Mouse (Mus musculus): Measurements from ENCODE around the gene Adgrg6.
A peak's percentile ranks its signal among the peaks of the same experiment; 100 is the strongest.

The Adgrg6 gene

DNA sequence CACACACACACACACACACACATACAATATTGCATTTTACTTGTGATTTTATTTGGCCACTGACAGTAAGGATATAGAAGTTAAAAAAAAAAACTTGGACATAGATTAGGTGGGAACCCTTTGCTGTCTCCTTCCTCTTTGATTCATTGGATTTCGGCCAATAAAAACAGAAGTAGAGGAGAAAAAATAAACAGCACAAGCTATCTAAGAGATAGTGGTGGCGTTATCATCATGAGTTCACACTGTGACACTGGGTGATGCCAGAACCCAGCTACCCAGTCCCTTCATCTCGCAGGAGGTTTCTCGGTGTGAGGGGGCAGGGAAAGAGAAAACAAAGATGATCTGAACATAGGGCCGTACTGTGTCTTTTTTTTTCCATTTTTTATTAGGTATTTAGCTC is 62.2 kb downstream of the Adgrg6 start:
- no peak for DNase-seq

DNA sequence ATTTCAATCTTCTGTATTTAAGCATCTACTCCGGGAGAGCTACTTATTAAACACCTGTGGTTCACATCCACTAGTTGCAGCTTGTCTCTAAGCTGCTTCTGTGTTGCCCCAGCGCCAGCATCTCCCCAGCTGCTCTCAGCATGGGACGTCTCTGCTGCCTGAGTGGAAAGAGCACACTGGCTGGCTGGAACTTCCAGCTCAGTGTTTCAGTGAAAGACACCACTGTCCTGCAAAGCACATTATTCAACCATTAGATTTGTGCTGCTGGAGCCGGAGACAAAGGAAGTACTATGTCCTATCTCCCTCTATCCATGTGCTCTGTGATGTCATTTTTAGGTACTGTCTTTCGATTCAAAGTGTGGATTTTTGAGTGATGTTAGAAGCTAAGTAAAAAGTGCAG is 63.0 kb downstream of the Adgrg6 start:
- DNase-seq: peak; percentile 27 to 63

DNA sequence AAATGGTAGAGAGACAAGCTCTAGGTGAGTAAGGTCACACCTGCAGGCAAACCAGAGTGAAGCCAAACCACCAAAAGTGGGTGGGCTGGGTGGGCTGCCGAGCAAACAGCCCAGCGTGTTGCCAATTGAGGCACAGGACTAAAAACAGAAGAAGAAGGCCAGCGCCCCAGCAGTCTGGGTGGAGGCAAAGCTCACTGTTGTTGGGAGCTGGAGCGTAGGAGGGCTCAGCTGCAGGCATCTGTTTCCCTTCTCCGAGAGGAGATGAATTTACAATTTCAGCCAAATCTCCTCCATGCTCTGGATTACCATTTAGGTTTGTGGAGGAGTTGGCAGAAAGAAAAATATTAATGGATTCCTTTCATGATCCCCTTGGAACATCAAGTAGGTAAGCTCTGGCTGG is 64.5 kb downstream of the Adgrg6 start:
- DNase-seq: peak in 1 of 2 experiments; percentile 3

GRCm38 (mm10) chr10:14476393-14476792 is 69.1 kb downstream of the Adgrg6 start:
- no peak for DNase-seq

DNA sequence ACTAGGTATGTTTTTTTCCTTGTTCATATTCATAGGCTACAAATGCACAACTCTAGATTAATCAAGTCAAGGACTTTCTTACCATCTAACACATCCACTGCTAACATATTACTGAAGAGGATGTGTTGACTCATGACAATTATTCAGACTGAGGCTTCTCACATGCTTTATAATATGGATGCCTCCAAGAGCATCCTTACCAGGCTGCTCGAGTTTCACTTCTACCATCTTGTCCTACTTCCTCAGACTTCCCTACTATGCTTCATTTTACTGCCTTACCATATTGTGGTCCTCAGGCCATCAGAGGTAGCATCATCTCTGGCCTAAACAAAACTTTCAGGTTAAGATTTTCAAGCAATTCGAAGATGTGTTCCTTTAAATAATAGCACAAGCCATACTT is 69.8 kb downstream of the Adgrg6 start:
- no peak for DNase-seq

GRCm38 (mm10) chr10:14474541-14475305 is 70.7 kb downstream of the Adgrg6 start:
- DNase-seq: no peak

DNA sequence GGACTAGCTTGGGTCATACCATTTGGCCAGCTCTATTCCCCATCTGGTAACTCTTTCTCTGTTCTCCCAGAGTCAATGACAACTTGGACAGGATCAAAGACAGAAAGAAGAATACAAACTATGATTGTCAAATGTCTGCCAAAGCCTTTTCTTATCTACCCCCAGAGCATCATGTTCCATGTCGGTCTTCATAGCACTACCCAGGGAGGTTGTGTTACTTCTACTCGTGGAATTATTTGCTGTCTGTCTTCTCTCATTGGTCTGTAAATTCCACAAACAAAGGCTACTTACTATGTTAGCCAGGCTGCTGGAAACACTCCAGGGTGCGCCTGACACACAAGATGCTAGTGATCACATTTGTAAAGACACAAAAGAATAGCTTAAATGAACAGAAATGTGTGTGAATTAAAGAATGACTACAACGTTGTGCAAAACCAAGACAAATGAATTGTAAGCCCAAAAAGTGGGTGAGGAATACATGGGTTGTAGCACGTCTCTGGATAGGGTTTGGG is 74.4 kb downstream of the Adgrg6 start:
- peak in 1 of 2 experiments; percentile 4 for DNase-seq

DNA sequence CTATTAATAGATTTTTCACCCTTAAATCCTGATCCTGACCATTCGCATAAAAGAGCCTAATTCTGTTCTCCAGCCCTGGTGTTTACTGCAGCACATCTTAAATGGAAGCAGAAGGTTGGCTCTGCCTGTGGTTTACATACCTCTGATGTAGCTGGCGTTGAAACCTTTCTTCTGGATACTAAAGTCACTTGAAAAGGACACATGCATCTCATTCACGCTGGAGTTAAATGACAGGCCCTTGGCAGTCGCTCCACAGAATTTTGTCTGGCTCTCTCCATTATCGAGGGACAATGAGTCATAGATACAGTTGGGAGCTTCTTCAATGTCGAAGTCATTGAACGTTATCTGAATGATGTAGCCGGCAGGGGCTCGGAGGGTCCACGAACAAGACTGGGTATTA is 76.8 kb downstream of the Adgrg6 start:
- no peak for DNase-seq

DNA sequence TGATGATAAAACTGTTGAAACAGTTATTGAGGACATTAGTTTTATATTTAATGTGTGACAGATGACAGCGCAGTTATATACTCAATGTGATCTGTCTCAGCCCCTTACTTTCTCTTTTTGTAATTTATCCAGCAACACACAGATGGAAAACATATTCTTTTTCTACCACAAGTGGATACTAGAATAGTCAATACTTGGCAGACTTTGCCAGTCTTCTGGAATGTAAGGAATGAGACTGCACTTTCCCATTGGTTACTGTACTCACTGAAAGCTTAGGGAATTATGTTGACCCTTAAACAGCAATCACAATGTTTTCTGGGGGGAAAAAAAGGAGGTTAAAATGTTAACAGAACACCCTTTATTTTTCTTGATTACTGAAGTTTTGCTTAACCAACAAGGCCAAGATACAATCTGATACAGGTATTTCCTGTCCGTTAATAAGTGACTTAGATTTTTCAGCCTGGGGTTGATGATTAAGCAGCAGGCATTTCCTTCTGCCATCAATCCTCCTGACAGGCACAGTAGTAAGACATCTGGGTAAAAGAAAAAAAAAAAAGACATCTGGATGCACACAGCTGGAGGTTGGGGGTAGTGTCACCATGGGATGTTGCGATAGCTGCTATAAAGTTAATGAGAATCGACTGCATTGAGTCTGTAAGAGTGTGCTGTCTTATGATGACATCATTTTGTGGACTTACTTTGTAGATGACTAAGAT is 81.5 kb downstream of the Adgrg6 start:
- DNase-seq: no peak

DNA sequence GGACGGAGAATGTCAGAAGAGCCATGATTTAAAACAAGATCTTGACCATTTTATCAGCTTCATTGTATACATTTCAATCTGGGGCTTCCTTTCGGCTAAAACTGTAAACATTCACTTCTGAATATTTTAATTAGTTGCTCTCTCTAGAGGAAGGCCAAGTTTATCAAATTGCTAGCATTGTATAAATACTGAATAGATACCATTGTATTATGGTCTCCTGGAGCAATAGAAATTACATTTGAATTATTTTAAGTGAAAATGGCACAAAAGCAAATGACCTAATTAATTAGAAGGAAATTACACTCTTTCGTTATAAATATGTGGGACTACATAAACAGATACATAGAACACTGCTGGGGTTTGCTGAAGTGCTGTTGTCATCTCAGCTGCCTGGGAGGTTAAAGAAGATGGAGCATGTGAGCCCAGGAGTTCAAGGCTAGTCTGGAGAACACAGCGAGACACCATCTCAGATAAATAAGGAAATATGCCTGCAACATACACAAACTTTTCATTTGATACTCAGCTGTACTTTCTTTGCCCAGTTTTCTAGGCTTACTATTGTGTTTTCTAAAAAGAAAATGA is 84.4 kb downstream of the Adgrg6 start:
- no peak for DNase-seq

DNA sequence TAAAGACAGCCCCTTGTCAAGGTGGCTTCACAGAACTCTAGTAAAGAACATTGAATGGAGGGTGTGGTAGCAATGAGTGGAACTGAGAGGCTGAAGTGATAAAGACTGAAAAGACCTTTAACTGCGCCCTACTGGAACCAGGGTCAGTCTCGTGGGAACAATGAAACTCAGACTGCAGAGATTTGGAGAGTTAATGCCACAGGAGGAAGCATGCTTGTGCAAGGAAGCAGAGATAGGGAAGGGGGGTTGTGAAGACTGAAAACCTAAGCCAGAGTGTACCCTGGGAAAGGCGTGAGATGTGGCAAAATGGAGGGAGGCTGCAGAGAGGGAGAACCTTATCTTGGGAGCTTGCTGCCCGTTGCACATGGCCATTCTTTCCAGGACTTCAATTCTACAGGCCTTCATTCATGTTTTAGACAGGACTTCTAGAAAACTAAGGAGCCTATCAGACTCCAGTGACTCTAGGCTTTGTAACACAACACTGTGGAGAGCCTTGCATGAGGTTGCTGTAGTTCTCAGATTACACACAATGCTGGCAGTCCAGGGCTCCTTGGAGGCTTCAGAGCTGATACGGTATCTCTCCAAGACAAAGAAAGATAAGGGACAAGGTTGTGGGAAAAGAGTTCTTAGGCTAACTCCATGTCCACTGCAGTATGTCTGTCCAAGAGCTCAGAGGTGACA is 85.1 kb downstream of the Adgrg6 start:
- no peak for DNase-seq

GRCm38 (mm10) chr10:14459819-14460218 is 85.6 kb downstream of the Adgrg6 start:
- no peak for DNase-seq

DNA sequence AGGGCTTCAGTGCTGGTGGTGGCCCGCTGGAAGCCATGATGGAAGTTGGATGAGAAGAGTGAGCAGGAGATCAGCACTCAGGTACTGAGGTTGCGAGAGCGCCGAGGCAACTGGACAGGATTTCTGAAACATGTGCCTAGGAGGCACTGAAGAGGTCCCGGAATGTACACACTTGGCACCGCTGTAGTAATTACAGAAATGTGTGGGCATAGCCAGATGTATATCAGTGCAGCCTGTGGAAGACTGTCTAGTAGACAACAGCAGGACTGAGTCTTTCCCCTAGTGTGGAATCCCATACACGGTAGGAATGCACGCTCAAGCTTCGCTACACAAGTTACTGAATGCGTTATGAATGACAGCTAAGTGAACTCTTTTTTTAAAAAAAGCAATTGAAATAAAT is 86.1 kb downstream of the Adgrg6 start:
- DNase-seq: no peak

- DNase-seq: peak in 1 of 2 experiments; percentile 3
These were observed 91.0 kb downstream of the Adgrg6 start for GRCm38 (mm10) chr10:14454481-14454880.

DNA sequence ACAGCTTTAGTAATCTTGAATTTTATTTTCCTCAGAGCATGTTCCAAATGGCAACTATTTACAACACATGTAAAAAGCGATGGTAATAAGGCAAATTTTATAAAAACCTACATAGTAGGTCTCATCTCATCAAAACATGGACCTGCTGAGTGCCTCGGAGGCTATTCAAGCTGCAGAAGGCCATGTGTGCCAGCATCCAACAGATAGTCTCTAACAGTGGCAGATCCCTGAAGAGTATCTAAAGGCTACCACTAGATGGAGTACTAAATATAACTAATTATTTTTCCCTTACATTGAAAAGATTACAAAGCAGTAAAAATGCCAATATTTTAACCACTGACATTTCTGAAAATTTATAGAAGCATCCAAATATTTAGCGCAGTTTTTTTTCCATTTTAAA is 93.6 kb downstream of the Adgrg6 start:
- peak; percentile 43 to 44 for DNase-seq

DNA sequence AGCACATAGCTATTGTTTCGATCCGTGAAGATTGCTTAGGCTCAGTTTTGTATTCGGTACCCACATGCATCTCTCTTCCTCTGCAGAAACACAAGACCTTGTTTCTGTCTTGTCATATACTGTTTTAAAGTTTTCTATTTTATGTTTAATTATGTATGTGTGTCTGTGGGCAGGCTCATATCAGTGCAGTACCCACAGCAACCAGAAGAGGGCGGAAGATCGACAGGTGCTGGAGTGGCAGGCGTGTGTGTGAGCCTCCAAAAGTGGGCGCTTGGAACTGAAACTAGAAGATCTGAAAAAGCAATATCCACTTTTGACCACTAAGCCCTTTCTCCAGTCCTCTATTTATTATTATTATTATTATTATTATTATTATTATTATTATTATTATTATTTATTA is 95.4 kb downstream of the Adgrg6 start:
- peak; percentile 3 to 10 for DNase-seq

DNA sequence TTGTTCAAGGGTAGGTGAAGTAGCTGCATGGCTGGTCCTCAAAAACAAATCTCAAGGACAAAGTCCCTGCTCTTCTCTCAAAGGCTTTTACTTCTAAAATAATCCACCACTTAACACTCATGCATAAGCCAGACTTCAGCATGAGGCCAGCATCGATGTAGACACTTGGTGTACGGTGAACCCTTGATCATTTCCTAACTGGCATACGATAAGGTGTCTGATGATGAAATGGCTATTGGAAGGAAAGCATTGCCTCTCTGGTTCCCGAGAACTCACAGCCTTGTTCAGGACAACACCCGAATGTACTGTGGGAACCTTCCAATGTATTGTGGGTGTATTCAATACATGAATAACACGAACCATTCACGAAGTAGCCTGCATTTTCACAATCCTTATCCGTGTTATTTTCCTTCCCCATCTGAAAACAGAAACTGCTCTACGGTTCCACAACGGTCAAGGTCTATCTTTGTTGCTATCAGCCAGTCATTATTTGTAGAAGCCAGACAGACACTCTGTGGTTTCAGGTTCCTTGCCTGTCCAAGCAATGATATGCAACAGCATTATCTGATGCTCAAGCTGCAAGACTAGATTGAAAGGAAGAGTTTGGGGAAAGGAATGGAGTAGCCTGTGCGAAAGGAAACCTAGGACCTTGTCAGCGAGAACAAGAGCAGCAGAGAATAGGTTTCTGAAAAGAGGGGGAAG is 99.7 kb downstream of the Adgrg6 start:
- DNase-seq: no peak

DNA sequence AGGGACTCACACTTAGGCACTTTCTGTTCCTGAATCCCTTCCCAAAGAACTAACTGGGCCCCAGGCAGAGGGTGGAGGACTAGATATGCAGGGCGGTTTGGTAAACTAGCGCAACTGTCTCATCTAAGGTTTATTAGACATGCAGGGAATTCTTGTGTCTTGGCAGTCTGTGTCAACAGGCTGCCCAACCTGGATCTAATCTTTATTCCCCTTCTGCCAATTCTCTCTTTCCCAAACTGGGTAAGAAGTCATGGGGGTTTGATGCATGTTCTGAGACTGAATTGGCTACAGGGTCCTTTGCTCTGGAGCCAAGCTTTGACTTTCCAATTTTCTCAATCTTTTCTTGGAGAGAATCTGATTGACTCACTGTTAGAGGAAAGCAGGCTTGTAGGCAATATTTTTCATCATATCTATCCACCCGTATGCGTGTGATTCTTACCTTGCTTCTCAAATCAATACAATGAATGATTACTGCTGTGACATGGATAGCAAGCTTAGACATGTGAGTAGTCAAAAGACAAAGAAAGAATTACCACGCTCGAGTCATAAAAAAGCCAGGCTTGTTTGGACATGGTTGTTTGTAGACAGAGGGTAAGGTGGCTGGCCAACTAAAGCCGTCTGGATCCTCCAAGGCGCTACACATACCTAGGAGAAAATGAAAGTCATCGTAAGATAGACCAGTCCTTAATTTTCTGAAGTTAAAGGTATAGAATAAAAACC is 104.4 kb downstream of the Adgrg6 start:
- no peak for DNase-seq

GRCm38 (mm10) chr10:14404070-14404469 is 141.4 kb downstream of the Adgrg6 start:
- DNase-seq: peak; percentile 39 to 56

GRCm38 (mm10) chr10:14401744-14402143 is 143.7 kb downstream of the Adgrg6 start:
- DNase-seq: peak; percentile 26 to 46

GRCm38 (mm10) chr10:14391025-14391639 is 154.3 kb downstream of the Adgrg6 start:
- DNase-seq: peak; percentile 86 to 93
